Mouse (Mus musculus): ENCODE data around the gene Plpp1. TPM values are rescaled to one million over a fixed set of nuclear protein-coding genes. Genes with fewer than 3 reads are reported as not detected.

The Plpp1 gene
- polyA plus RNA-seq, 1 experiment from 2014 or later = 66.1 TPM

DNA sequence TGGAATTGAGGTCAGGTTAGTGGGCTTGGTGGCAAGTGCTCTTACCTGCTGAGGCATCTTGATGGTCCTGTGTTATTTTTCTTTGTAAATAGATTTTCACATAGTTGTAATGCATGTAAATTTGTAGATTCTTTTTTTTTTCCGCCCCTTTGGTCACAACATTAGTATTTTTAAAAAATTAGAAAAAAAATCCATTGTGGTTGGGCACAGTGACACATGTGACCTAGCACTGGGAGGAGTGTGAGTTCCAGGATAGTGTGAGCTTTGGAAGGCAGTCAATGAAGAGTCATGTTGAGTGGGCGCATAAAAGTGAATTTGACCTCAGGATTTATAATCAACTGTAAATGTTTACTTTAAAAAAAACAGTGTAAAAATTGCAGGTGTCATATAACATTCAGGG is 59.8 kb downstream of the Plpp1 start:
- Histone ChIP-seq H3K9me3 (ENCODE audit: control insufficient read depth, low read length) (no peaks in the 10 kb centered on the region), H3K4me2 (ENCODE audit: low read depth, low read length) (no peak overlapping the region), H3K4me1 (ENCODE audit: control insufficient read depth, insufficient read depth, low read length) (no peaks in the 10 kb centered on the region), H3K36me3 (ENCODE audit: control insufficient read depth, insufficient read depth, low read length) (peaks cover 11% of the 10 kb centered on the region), H3K4me3 (ENCODE audit: low read depth, low read length) (no peak overlapping the region), H3K27me3 (ENCODE audit: control insufficient read depth, insufficient read depth, low read length) (no peaks in the 10 kb centered on the region), H3K27ac (ENCODE audit: low read depth, low read length) (no peak overlapping the region), H3K9ac (replicated peaks; ENCODE audit: low read depth, low read length) (no peak overlapping the region)
- WGBS = 93% methylated on average over 2 of the region's 2 CpGs
- no peak for ATAC-seq (ENCODE audit: low read depth)

DNA sequence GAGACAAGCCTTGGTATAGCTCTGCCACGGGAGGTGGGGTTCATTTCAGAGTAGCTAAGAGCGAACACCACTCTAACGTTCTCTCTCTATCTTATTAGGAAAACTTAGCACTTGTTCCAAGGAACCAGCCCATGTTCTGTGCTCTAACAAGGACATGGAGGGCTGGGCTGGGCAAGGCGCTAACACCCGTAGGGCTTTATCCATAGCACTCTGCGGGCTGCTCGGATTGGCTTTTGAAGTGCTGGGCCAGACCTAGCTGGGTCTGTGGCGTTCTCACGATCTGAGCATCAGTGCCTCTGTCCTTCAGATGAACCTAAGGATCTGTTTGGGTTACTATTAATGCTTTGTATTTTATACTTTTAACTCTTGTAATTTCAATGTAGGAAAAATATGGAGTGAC is 60.3 kb downstream of the Plpp1 start:
- Histone ChIP-seq H3K9ac (replicated peaks; ENCODE audit: low read depth, low read length) (no peak overlapping the region), H3K4me1 (ENCODE audit: control insufficient read depth, insufficient read depth, low read length) (no peaks in the 10 kb centered on the region), H3K4me3 (ENCODE audit: low read depth, low read length) (no peak overlapping the region), H3K4me2 (ENCODE audit: low read depth, low read length) (no peak overlapping the region), H3K27me3 (ENCODE audit: control insufficient read depth, insufficient read depth, low read length) (no peaks in the 10 kb centered on the region), H3K9me3 (ENCODE audit: control insufficient read depth, low read length) (no peaks in the 10 kb centered on the region), H3K36me3 (ENCODE audit: control insufficient read depth, insufficient read depth, low read length) (peaks cover 14% of the 10 kb centered on the region), H3K27ac (ENCODE audit: low read depth, low read length) (no peak overlapping the region)
- 94% methylated on average over 9 of the region's 9 CpGs for WGBS
- no peak for ATAC-seq (ENCODE audit: low read depth)

DNA sequence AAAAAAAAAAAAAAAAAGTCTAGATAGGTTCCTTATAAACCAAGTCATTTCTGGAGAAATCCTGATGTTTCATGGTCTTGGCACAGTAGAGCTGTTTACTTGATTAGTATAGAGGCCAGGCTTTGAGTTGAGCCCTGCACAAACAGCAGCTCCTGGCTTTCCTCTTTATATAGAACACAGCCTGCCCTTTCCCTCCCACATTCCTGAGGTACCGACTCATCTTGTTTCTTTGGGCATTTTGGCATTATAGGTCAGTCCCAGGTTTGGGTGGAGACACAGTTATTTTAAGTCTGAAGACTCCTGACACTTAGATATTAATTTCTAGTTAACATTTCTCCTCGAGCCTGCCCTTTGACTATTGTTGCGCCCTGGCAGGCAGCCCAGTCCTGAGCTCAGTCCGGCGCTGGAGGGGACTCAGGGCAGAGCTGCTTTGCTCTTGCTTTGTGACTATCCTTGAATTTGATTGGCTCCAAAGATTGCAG is 61.3 kb downstream of the Plpp1 start:
- Histone ChIP-seq H3K4me1 (ENCODE audit: control insufficient read depth, insufficient read depth, low read length) (no peaks in the 10 kb centered on the region), H3K9ac (replicated peaks; ENCODE audit: low read depth, low read length) (no peak overlapping the region), H3K27me3 (ENCODE audit: control insufficient read depth, insufficient read depth, low read length) (no peaks in the 10 kb centered on the region), H3K27ac (ENCODE audit: low read depth, low read length) (no peak overlapping the region), H3K4me2 (ENCODE audit: low read depth, low read length) (no peak overlapping the region), H3K4me3 (ENCODE audit: low read depth, low read length) (no peak overlapping the region), H3K36me3 (ENCODE audit: control insufficient read depth, insufficient read depth, low read length) (peaks cover 20% of the 10 kb centered on the region), H3K9me3 (ENCODE audit: control insufficient read depth, low read length) (no peaks in the 10 kb centered on the region)
- 50% methylated on average over 5 of the region's 5 CpGs for WGBS
- no peak; the same call in 1 of the 2 replicates for ATAC-seq (ENCODE audit: low read depth)

- H3K4me1 ChIP-seq (ENCODE audit: control insufficient read depth, insufficient read depth, low read length) = no peaks in the 10 kb centered on the region
- H3K9me3 ChIP-seq (ENCODE audit: control insufficient read depth, low read length) = no peaks in the 10 kb centered on the region
- no peaks in the 10 kb centered on the region for H3K27me3 ChIP-seq (ENCODE audit: control insufficient read depth, insufficient read depth, low read length)
- H3K4me3 ChIP-seq (ENCODE audit: low read depth, low read length) = no peak overlapping the region
- no peak overlapping the region for H3K4me2 ChIP-seq (ENCODE audit: low read depth, low read length)
- H3K36me3 ChIP-seq (ENCODE audit: control insufficient read depth, insufficient read depth, low read length) = peaks cover 22% of the 10 kb centered on the region
- ATAC-seq (ENCODE audit: low read depth) = no peak
- no peak overlapping the region for H3K27ac ChIP-seq (ENCODE audit: low read depth, low read length)
- no peak overlapping the region for H3K9ac ChIP-seq (replicated peaks; ENCODE audit: low read depth, low read length)
- WGBS = 75% methylated on average over 3 of the region's 3 CpGs
Observed at GRCm38 (mm10) chr13:112862342-112862741, 61.8 kb downstream of the Plpp1 start.

DNA sequence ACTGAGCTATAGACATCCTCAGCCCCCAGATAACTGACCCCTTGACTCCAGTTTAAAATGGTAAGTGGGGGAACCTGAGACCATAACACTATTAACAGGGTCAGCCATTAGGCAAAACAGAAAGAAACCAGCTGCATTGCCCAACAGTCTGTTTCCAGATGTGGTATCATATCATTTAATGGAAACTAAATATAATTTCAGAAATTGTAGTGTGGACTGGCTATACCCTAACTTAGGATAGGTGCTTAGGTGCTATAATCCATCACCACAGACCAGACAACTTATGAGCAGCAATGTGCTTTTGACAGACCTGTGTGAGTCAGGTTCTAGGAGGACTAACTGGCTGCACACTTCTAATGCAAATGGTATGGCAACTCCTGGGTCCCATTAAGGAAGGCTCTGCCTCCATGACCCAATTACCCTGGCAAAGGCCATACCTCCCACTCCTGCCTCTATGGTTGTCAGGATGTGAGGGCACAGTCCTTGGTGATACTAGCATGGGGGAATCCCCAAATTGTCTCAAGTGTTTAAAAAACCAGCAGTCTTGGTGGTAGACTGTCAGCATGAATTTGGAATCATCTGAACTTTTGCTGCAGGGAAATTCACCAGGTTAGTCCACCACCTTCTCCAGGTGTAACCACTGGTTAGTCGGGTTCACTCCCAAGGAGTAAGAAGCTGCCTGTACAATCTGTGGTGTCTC is 62.5 kb downstream of the Plpp1 start:
- WGBS = 93% methylated on average over 1 of the region's 1 CpGs
- Histone ChIP-seq H3K4me2 (ENCODE audit: low read depth, low read length) (no peak overlapping the region), H3K4me3 (ENCODE audit: low read depth, low read length) (no peak overlapping the region), H3K27ac (ENCODE audit: low read depth, low read length) (no peak overlapping the region), H3K27me3 (ENCODE audit: control insufficient read depth, insufficient read depth, low read length) (no peaks in the 10 kb centered on the region), H3K9ac (replicated peaks; ENCODE audit: low read depth, low read length) (no peak overlapping the region), H3K36me3 (ENCODE audit: control insufficient read depth, insufficient read depth, low read length) (peaks cover 30% of the 10 kb centered on the region), H3K4me1 (ENCODE audit: control insufficient read depth, insufficient read depth, low read length) (no peaks in the 10 kb centered on the region), H3K9me3 (ENCODE audit: control insufficient read depth, low read length) (no peaks in the 10 kb centered on the region)
- no peak for ATAC-seq (ENCODE audit: low read depth)

GRCm38 (mm10) chr13:112866782-112867181 is 66.2 kb downstream of the Plpp1 start:
- Histone ChIP-seq H3K9me3 (ENCODE audit: control insufficient read depth, low read length) (no peaks in the 10 kb centered on the region), H3K4me2 (ENCODE audit: low read depth, low read length) (no peak overlapping the region), H3K36me3 (ENCODE audit: control insufficient read depth, insufficient read depth, low read length) (peaks cover 45% of the 10 kb centered on the region), H3K9ac (replicated peaks; ENCODE audit: low read depth, low read length) (no peak overlapping the region), H3K4me1 (ENCODE audit: control insufficient read depth, insufficient read depth, low read length) (no peaks in the 10 kb centered on the region), H3K27me3 (ENCODE audit: control insufficient read depth, insufficient read depth, low read length) (no peaks in the 10 kb centered on the region), H3K4me3 (ENCODE audit: low read depth, low read length) (no peak overlapping the region), H3K27ac (ENCODE audit: low read depth, low read length) (no peak overlapping the region)
- WGBS = 92% methylated on average over 7 of the region's 7 CpGs
- ATAC-seq (ENCODE audit: low read depth) = no peak

DNA sequence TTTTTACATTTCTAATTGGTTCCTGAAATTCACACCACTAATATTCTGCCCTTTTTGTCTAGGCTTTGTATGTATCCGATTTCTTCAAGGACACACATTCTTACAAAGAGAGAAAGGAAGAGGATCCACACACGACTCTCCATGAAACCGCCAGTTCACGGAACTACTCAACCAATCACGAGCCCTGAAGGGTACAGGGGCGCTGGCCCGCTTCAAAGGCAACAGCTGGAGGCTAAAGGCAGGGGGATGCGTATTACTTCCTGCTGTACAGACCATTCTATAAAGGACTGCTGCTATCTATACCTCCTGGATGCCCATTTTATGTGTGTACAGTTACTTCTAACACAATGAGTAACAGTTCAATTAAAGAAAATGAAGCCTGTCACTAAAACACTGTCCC is 66.8 kb downstream of the Plpp1 start:
- H3K4me1 ChIP-seq (ENCODE audit: control insufficient read depth, insufficient read depth, low read length) = no peaks in the 10 kb centered on the region
- no peak overlapping the region for H3K4me3 ChIP-seq (ENCODE audit: low read depth, low read length)
- H3K9ac ChIP-seq (replicated peaks; ENCODE audit: low read depth, low read length) = no peak overlapping the region
- no peaks in the 10 kb centered on the region for H3K9me3 ChIP-seq (ENCODE audit: control insufficient read depth, low read length)
- no peaks in the 10 kb centered on the region for H3K27me3 ChIP-seq (ENCODE audit: control insufficient read depth, insufficient read depth, low read length)
- WGBS = 92% methylated on average over 8 of the region's 8 CpGs
- ATAC-seq (ENCODE audit: low read depth) = no peak
- H3K4me2 ChIP-seq (ENCODE audit: low read depth, low read length) = no peak overlapping the region
- no peak overlapping the region for H3K27ac ChIP-seq (ENCODE audit: low read depth, low read length)
- peaks cover 51% of the 10 kb centered on the region for H3K36me3 ChIP-seq (ENCODE audit: control insufficient read depth, insufficient read depth, low read length)

GRCm38 (mm10) chr13:112870039-112870690 is 69.6 kb downstream of the Plpp1 start:
- no peak for ATAC-seq (ENCODE audit: low read depth)
- no peaks in the 10 kb centered on the region for H3K27me3 ChIP-seq (ENCODE audit: control insufficient read depth, insufficient read depth, low read length)
- no peak overlapping the region for H3K27ac ChIP-seq (ENCODE audit: low read depth, low read length)
- no peak overlapping the region for H3K9ac ChIP-seq (replicated peaks; ENCODE audit: low read depth, low read length)
- no peak overlapping the region for H3K4me2 ChIP-seq (ENCODE audit: low read depth, low read length)
- H3K4me3 ChIP-seq (ENCODE audit: low read depth, low read length) = no peak overlapping the region
- WGBS = 93% methylated on average over 11 of the region's 11 CpGs
- peaks cover 61% of the 10 kb centered on the region for H3K36me3 ChIP-seq (ENCODE audit: control insufficient read depth, insufficient read depth, low read length)
- no peaks in the 10 kb centered on the region for H3K9me3 ChIP-seq (ENCODE audit: control insufficient read depth, low read length)
- H3K4me1 ChIP-seq (ENCODE audit: control insufficient read depth, insufficient read depth, low read length) = no peaks in the 10 kb centered on the region

DNA sequence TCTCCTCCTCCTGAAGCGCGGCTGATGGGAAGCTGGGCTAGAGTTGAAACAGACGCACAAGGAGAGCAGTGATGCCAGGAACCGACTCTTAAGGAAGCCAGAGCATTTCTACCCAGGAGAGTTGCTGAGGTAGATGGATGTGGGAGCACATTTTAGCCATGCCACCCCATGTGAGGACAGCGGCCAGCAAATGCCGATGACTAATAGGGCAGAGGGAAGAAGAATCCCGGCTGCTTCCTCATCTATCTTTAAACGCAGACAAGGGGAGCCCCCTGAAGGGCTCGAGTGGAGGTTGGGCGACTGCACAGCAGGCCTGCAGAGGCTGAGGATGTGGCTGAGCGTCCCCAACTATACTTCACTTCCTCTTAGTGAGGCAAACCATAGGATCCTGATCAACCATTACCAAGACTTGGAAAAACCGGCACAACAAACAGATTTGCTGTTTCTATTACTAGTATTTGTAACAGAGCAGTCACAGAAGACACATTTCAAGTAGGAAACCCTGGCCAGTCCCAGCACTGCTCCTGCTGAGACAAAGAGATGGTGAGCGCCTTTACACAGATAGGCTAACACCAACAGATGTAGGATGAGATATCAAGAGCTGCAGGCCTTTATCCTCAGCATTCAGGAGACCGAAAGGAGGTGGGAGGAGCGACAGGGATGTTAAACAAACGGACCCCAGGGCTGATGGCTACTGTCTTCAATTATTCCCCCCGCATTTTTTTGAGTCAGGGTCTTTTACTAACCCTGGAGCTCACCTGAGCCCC is 71.1 kb downstream of the Plpp1 start:
- Histone ChIP-seq H3K36me3 (ENCODE audit: control insufficient read depth, insufficient read depth, low read length) (peaks cover 59% of the 10 kb centered on the region), H3K4me2 (ENCODE audit: low read depth, low read length) (no peak overlapping the region), H3K9ac (replicated peaks; ENCODE audit: low read depth, low read length) (no peak overlapping the region), H3K9me3 (ENCODE audit: control insufficient read depth, low read length) (no peaks in the 10 kb centered on the region), H3K4me1 (ENCODE audit: control insufficient read depth, insufficient read depth, low read length) (no peaks in the 10 kb centered on the region), H3K27ac (ENCODE audit: low read depth, low read length) (no peak overlapping the region), H3K4me3 (ENCODE audit: low read depth, low read length) (no peak overlapping the region), H3K27me3 (ENCODE audit: control insufficient read depth, insufficient read depth, low read length) (no peaks in the 10 kb centered on the region)
- 84% methylated on average over 17 of the region's 17 CpGs for WGBS
- no peak for ATAC-seq (ENCODE audit: low read depth)
